Mouse (Mus musculus): ENCODE results near the gene Krtcap2. TPM values are rescaled to one million over a fixed set of nuclear protein-coding genes. Genes with fewer than 3 reads are reported as not detected.

The Krtcap2 gene
- polyA plus RNA-seq, 1 experiment: 82.9 TPM

DNA sequence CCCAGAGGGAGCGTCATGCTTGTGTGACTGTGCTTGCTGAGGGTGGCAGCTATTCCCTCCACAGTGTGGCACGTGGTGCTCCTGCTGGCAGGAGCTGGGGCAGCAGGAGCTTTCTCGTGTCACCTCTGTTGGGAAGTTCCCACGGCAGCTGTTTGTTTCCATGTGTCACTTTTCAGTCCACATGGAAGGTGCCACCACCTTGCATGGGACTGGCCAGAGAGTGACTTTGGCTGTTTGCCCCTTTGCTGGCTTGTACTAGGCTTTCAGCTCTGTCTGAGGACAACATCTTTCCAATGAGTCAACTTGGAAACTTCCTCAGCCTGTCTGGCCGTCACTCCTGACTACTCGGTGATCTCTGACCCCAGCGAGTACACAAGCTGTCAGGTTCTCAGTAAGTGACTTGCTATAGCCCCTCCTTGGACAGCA is 42.8 kb downstream of the Krtcap2 start:
- TF ChIP-seq CTCF (IDR thresholded peaks at IDR 0.05; ENCODE audit: borderline replicate concordance, insufficient read depth, low read depth, low read length) (no peak), POLR2A (IDR thresholded peaks at IDR 0.05; ENCODE audit: borderline replicate concordance, insufficient read depth, low read length) (no peak)
- 30% methylated on average over 7 of the region's 7 CpGs for WGBS
- DNase-seq: no peak
- H3K4me1 ChIP-seq (ENCODE audit: control insufficient read depth, insufficient read depth, low read length): no peaks in the 10 kb centered on the region
- H3K27ac ChIP-seq (ENCODE audit: insufficient read depth, low read length): no peak overlapping the region
- H3K27me3 ChIP-seq (ENCODE audit: control insufficient read depth, insufficient read depth, low read length): no peaks in the 10 kb centered on the region
- H3K4me3 ChIP-seq (replicated peaks; ENCODE audit: insufficient read depth, low read depth, low read length): no peak overlapping the region

DNA sequence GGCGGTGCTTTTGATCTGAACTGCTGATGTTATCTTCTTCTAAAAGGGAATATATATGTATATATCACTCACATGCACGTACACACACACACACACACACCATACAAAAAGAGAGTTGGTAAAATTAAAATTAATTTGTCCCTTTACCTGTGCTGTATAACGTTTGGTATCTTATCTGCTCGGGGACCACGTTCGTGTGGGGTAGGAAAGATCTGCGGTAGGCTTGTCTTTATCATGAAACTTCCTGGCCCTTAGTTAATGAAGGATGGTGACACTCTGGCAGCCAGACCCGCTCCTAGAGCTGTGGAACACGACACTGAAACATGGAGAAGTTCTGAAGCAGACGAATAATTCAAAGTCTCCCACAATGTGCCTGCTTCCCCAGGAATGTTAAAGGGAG is 46.1 kb downstream of the Krtcap2 start:
- Histone ChIP-seq H3K4me1 (ENCODE audit: control insufficient read depth, insufficient read depth, low read length) (no peaks in the 10 kb centered on the region), H3K27ac (ENCODE audit: insufficient read depth, low read length) (no peak overlapping the region), H3K27me3 (ENCODE audit: control insufficient read depth, insufficient read depth, low read length) (no peaks in the 10 kb centered on the region), H3K4me3 (replicated peaks; ENCODE audit: insufficient read depth, low read depth, low read length) (no peak overlapping the region)
- no peak for DNase-seq
- 73% methylated on average over 10 of the region's 10 CpGs for WGBS
- TF ChIP-seq POLR2A (IDR thresholded peaks at IDR 0.05; ENCODE audit: borderline replicate concordance, insufficient read depth, low read length) (no peak), CTCF (IDR thresholded peaks at IDR 0.05; ENCODE audit: borderline replicate concordance, insufficient read depth, low read depth, low read length) (no peak)

DNA sequence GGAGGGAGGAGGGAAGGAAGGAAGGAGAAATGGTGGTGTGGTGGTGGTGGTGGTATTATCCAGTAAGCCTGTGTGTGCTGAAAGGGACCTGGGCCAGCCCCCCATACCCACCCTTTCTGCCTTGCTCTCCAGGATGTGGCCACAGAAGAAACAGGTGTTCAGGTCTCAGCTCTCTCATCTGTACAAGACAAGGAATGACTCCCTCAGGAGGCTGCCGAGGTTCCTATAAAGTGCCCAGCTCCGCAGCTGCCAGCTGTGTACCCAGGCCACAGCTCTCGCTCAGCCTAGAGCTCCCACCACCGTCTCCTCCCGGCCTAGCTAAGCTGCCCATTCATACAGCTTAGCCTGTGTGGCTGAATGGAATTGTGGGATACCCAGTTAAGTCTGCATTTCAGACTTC is 46.5 kb downstream of the Krtcap2 start:
- Histone ChIP-seq H3K27me3 (ENCODE audit: control insufficient read depth, insufficient read depth, low read length) (no peaks in the 10 kb centered on the region), H3K27ac (ENCODE audit: insufficient read depth, low read length) (no peak overlapping the region), H3K4me3 (replicated peaks; ENCODE audit: insufficient read depth, low read depth, low read length) (no peak overlapping the region), H3K4me1 (ENCODE audit: control insufficient read depth, insufficient read depth, low read length) (no peaks in the 10 kb centered on the region)
- no peak for TF ChIP-seq POLR2A (IDR thresholded peaks at IDR 0.05; ENCODE audit: borderline replicate concordance, insufficient read depth, low read length)
- TF ChIP-seq CTCF (IDR thresholded peaks at IDR 0.05; ENCODE audit: borderline replicate concordance, insufficient read depth, low read depth, low read length): no peak
- no peak for DNase-seq
- 59% methylated on average over 5 of the region's 5 CpGs for WGBS

DNA sequence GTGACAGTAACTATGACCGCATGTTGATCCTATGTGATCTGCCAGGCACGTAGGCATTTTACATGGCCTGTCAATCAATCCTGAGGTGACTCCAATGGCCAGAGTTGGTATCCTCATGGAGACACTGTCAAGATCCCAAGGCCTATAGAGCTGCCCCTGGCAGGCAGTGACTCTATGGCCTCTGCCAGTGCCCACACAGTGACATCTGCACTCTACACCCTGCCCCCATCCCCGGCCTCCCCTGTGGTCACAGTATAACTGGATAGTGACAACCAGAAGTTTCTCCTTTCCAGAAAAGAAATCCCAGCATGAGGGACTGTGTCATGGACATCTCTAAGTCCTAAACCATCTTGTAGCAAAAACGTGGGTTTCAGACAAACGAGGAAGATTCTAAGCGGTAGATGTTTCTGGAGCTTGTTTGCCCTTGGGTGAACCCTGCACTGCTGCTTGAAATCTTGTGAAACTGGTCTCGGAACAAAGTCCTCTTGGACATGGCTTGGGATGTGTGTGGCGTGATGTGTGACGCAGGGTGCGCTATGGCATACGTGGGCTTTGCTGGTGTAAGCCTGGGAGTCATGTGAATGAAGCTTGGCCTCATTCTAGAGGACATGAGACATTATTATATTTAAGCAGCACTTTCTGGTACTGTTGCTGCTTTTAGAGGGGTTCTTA is 47.6 kb downstream of the Krtcap2 start:
- no peak for DNase-seq
- WGBS: 89% methylated on average over 11 of the region's 11 CpGs
- Histone ChIP-seq H3K27ac (ENCODE audit: insufficient read depth, low read length) (no peak overlapping the region), H3K4me3 (replicated peaks; ENCODE audit: insufficient read depth, low read depth, low read length) (no peak overlapping the region), H3K4me1 (ENCODE audit: control insufficient read depth, insufficient read depth, low read length) (no peaks in the 10 kb centered on the region), H3K27me3 (ENCODE audit: control insufficient read depth, insufficient read depth, low read length) (no peaks in the 10 kb centered on the region)
- no peak for TF ChIP-seq CTCF (IDR thresholded peaks at IDR 0.05; ENCODE audit: borderline replicate concordance, insufficient read depth, low read depth, low read length)
- TF ChIP-seq POLR2A (IDR thresholded peaks at IDR 0.05; ENCODE audit: borderline replicate concordance, insufficient read depth, low read length): no peak

DNA sequence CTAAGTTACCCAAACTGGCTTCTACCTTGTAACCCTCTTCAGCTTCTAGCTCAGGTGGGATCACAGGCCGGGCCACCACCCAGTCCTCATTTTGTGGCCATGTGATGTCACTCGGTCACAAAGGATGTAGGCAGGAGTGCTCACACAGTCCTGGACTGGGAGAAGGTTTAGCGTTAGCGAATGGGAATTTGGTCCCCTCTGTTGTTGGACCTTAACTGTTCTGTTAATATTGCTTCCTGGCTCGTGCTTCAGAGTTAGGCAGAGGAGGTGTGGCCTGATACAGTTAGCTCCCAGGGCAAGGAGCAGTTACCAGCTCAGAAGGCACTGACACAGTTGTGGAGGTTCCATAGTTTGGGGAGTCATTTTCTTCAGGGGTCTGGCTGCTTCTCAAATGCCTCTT is 48.4 kb downstream of the Krtcap2 start:
- DNase-seq: no peak
- no peak overlapping the region for H3K4me3 ChIP-seq (replicated peaks; ENCODE audit: insufficient read depth, low read depth, low read length)
- H3K27me3 ChIP-seq (ENCODE audit: control insufficient read depth, insufficient read depth, low read length): no peaks in the 10 kb centered on the region
- TF ChIP-seq POLR2A (IDR thresholded peaks at IDR 0.05; ENCODE audit: borderline replicate concordance, insufficient read depth, low read length) (no peak), CTCF (IDR thresholded peaks at IDR 0.05; ENCODE audit: borderline replicate concordance, insufficient read depth, low read depth, low read length) (no peak)
- H3K4me1 ChIP-seq (ENCODE audit: control insufficient read depth, insufficient read depth, low read length): no peaks in the 10 kb centered on the region
- no peak overlapping the region for H3K27ac ChIP-seq (ENCODE audit: insufficient read depth, low read length)
- WGBS: 76% methylated on average over 5 of the region's 5 CpGs

DNA sequence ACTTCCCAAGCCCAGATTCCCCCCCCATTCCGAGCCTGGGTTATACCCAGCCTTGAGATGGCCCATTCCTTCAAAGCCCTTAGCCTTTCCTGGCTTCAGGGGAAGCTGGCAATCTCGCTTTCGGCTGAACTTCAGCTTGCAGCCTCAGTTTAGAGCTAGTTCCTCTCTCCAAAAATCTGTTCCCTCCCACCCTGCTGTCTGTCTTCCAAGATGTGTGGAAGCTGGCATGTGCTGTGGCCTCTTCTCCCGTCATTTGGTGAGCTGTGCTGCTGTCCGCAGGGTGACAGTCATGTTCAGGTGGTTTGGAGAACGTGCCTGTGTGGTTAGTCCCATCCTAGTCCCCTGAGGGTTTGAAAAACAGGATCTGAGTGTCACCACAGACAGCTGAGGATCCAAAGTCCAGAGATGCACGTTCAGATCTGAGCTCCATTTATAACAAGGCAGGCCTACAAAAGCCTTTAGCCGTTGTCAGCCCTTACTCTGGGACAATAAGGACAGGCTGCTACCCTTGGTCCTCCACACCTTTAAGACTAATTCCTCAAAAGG is 50.0 kb downstream of the Krtcap2 start:
- 69% methylated on average over 8 of the region's 8 CpGs for WGBS
- no peak for TF ChIP-seq POLR2A (IDR thresholded peaks at IDR 0.05; ENCODE audit: borderline replicate concordance, insufficient read depth, low read length)
- TF ChIP-seq CTCF (IDR thresholded peaks at IDR 0.05; ENCODE audit: borderline replicate concordance, insufficient read depth, low read depth, low read length): no peak
- H3K27ac ChIP-seq (ENCODE audit: insufficient read depth, low read length): no peak overlapping the region
- H3K27me3 ChIP-seq (ENCODE audit: control insufficient read depth, insufficient read depth, low read length): no peaks in the 10 kb centered on the region
- no peak overlapping the region for H3K4me3 ChIP-seq (replicated peaks; ENCODE audit: insufficient read depth, low read depth, low read length)
- no peaks in the 10 kb centered on the region for H3K4me1 ChIP-seq (ENCODE audit: control insufficient read depth, insufficient read depth, low read length)
- no peak for DNase-seq

DNA sequence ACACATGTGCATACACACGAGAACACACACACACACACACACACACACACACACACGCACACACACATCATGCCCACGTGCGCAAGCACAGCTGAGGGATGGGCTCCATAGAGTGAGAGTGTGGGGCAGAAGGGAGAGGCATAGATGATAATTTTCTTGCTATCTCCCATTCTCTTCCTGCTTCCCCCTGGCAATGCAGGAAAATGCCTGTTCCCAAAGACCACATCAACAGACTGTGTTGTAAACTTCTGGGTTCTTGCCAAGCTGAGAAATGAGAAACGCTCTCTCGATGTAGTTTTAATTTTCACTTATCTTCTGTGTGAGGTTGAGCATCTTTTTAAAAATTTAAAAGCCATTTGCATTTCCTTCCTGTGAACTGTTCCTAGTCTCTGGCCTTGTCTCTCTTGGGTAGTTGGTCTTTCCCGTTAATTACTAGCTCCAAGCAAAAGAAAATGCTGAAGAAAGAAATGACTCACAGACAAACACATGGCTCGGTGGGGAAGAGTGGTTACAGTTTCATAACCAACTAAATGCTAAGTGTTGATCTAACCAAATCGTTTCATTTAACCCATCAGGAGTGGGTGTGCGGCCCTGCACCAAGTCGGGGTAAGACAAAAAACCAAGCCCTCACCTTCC is 51.1 kb downstream of the Krtcap2 start:
- TF ChIP-seq POLR2A (IDR thresholded peaks at IDR 0.05; ENCODE audit: borderline replicate concordance, insufficient read depth, low read length) (no peak), CTCF (IDR thresholded peaks at IDR 0.05; ENCODE audit: borderline replicate concordance, insufficient read depth, low read depth, low read length) (no peak)
- Histone ChIP-seq H3K27me3 (ENCODE audit: control insufficient read depth, insufficient read depth, low read length) (no peaks in the 10 kb centered on the region), H3K4me1 (ENCODE audit: control insufficient read depth, insufficient read depth, low read length) (no peaks in the 10 kb centered on the region), H3K27ac (ENCODE audit: insufficient read depth, low read length) (no peak overlapping the region), H3K4me3 (replicated peaks; ENCODE audit: insufficient read depth, low read depth, low read length) (no peak overlapping the region)
- DNase-seq: no peak
- WGBS: 85% methylated on average over 11 of the region's 11 CpGs

DNA sequence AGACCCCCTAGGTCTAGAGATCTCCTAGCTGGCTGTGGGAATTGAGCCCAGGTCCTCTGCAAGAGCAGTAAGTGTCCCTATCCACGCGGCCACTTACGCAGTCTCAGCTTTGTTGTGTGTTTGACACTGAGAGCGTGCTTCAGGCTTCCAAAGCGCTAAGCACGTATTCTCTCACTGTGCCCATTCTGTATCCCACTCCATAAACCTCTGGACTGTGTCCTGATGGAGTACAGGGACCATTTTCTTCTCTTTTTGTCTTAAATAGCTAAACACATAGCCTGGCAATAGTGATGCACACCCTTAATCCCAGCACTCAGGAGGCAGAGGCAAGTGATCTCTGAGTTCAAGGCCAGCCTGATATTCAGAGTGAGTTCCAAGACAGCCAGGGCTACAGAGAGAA is 53.1 kb downstream of the Krtcap2 start:
- WGBS: 88% methylated on average over 6 of the region's 6 CpGs
- Histone ChIP-seq H3K4me1 (ENCODE audit: control insufficient read depth, insufficient read depth, low read length) (no peaks in the 10 kb centered on the region), H3K27ac (ENCODE audit: insufficient read depth, low read length) (no peak overlapping the region), H3K27me3 (ENCODE audit: control insufficient read depth, insufficient read depth, low read length) (no peaks in the 10 kb centered on the region), H3K4me3 (replicated peaks; ENCODE audit: insufficient read depth, low read depth, low read length) (no peak overlapping the region)
- no peak for DNase-seq
- no peak for TF ChIP-seq POLR2A (IDR thresholded peaks at IDR 0.05; ENCODE audit: borderline replicate concordance, insufficient read depth, low read length)
- no peak for TF ChIP-seq CTCF (IDR thresholded peaks at IDR 0.05; ENCODE audit: borderline replicate concordance, insufficient read depth, low read depth, low read length)
